Mouse (Mus musculus): Measurements from ENCODE around the gene Krtap5-4.
"Not testable (repeated sequence)": the region's sequence is repeated elsewhere in the genome, so short reads cannot be mapped to it uniquely, and the experiment has no call there.

Gene Krtap5-4

GRCm38 (mm10) chr7:142321637-142322306 is 18.4 kb downstream of the Krtap5-4 start:
- DNase-seq (ENCODE audit: low spot score), result not testable (repeated sequence)

GRCm38 (mm10) chr7:142322641-142323040 is 19.3 kb downstream of the Krtap5-4 start:
- DNase-seq (ENCODE audit: low spot score), result no peak

GRCm38 (mm10) chr7:142323396-142324117 is 20.2 kb downstream of the Krtap5-4 start:
- no peak for DNase-seq (ENCODE audit: low spot score)

- no peak for DNase-seq (ENCODE audit: low spot score)
Observed at GRCm38 (mm10) chr7:142326714-142327445, 23.5 kb downstream of the Krtap5-4 start.

GRCm38 (mm10) chr7:142328507-142328906 is 25.2 kb downstream of the Krtap5-4 start:
- no peak for DNase-seq (ENCODE audit: low spot score)

GRCm38 (mm10) chr7:142330271-142330724 is 26.9 kb downstream of the Krtap5-4 start:
- no peak for DNase-seq (ENCODE audit: low spot score)

GRCm38 (mm10) chr7:142331281-142331680 is 27.9 kb downstream of the Krtap5-4 start:
- DNase-seq (ENCODE audit: low spot score), result no peak

GRCm38 (mm10) chr7:142332741-142333140 is 29.4 kb downstream of the Krtap5-4 start:
- not testable (repeated sequence) for DNase-seq (ENCODE audit: low spot score)

GRCm38 (mm10) chr7:142334246-142334645 is 30.9 kb downstream of the Krtap5-4 start:
- DNase-seq (ENCODE audit: low spot score), result peak; percentile 92

GRCm38 (mm10) chr7:142335151-142335550 is 31.8 kb downstream of the Krtap5-4 start:
- no peak for DNase-seq (ENCODE audit: low spot score)

GRCm38 (mm10) chr7:142340269-142340970 is 37.1 kb downstream of the Krtap5-4 start:
- DNase-seq (ENCODE audit: low spot score), result no peak

- DNase-seq (ENCODE audit: low spot score), result no peak
Observed at GRCm38 (mm10) chr7:142341564-142342246, 38.4 kb downstream of the Krtap5-4 start.

GRCm38 (mm10) chr7:142342247-142342640 is 38.9 kb downstream of the Krtap5-4 start:
- DNase-seq (ENCODE audit: low spot score), result no peak

- DNase-seq (ENCODE audit: low spot score), result no peak
Observed at GRCm38 (mm10) chr7:142347542-142347941, 44.2 kb downstream of the Krtap5-4 start.

- DNase-seq (ENCODE audit: low spot score), result no peak
Observed at GRCm38 (mm10) chr7:142349308-142349961, 46.1 kb downstream of the Krtap5-4 start.

- DNase-seq (ENCODE audit: low spot score), result no peak
Observed at GRCm38 (mm10) chr7:142351569-142351968, 48.2 kb downstream of the Krtap5-4 start.

GRCm38 (mm10) chr7:142353854-142354253 is 50.5 kb downstream of the Krtap5-4 start:
- no peak for DNase-seq (ENCODE audit: low spot score)

All from layer of hippocampus, adult 9-10 months (tissue).